Mouse (Mus musculus) lung, postnatal 10 days (tissue): ENCODE data around the gene Anapc16.
A peak's percentile ranks its signal among the peaks of the same experiment; 100 is the strongest.
"Not testable (repeated sequence)": the region's sequence is repeated elsewhere in the genome, so short reads cannot be mapped to it uniquely, and the experiment has no call there.

ENCODE experiments used
- DNase-seq: peaks from one replicate; pipeline ENCODE4 v3.0.0; 2021

Gene Anapc16

GRCm38 (mm10) chr10:60002673-60003212, at the start of gene Anapc16, which contains the start of gene Ascc1:
Gene Anapc16 (minus strand): TSS chr10:60003135.
Gene Ascc1 (plus strand): TSS chr10:60002805.
- DNase-seq: peak; percentile 98

- no peak for DNase-seq
Measured at GRCm38 (mm10) chr10:60050581-60050980, 47.6 kb upstream of the Anapc16 start.

GRCm38 (mm10) chr10:60046696-60047095, 43.8 kb upstream of the Anapc16 start:
- peak; percentile 39 for DNase-seq

GRCm38 (mm10) chr10:60042350-60042922, 39.5 kb upstream of the Anapc16 start:
- DNase-seq: no peak

- DNase-seq: no peak
Measured at GRCm38 (mm10) chr10:60035744-60036143, 32.8 kb upstream of the Anapc16 start.

- DNase-seq: no peak
Measured at GRCm38 (mm10) chr10:60034621-60035020, 31.7 kb upstream of the Anapc16 start.

GRCm38 (mm10) chr10:60033064-60033463, 30.1 kb upstream of the Anapc16 start:
- no peak for DNase-seq

GRCm38 (mm10) chr10:60032622-60033021, 29.7 kb upstream of the Anapc16 start:
- no peak for DNase-seq

GRCm38 (mm10) chr10:60031985-60032384, 29.1 kb upstream of the Anapc16 start:
- DNase-seq: no peak

- no peak for DNase-seq
Measured at GRCm38 (mm10) chr10:60031562-60031961, 28.6 kb upstream of the Anapc16 start.

- no peak for DNase-seq
Measured at GRCm38 (mm10) chr10:60029387-60029786, 26.5 kb upstream of the Anapc16 start.

- no peak for DNase-seq
Measured at GRCm38 (mm10) chr10:60028979-60029378, 26.0 kb upstream of the Anapc16 start.

- DNase-seq: no peak
Measured at GRCm38 (mm10) chr10:60028181-60028580, 25.2 kb upstream of the Anapc16 start.

GRCm38 (mm10) chr10:60027619-60028084, 24.7 kb upstream of the Anapc16 start:
- no peak for DNase-seq

GRCm38 (mm10) chr10:60026759-60027395, 23.9 kb upstream of the Anapc16 start:
- DNase-seq: no peak

GRCm38 (mm10) chr10:60023751-60024150, 20.8 kb upstream of the Anapc16 start:
- no peak for DNase-seq

GRCm38 (mm10) chr10:60019299-60019698, 16.4 kb upstream of the Anapc16 start:
- no peak for DNase-seq

- DNase-seq: no peak
Measured at GRCm38 (mm10) chr10:60016223-60016622, 13.3 kb upstream of the Anapc16 start.

GRCm38 (mm10) chr10:60009115-60009514, 6.2 kb upstream of the Anapc16 start:
- DNase-seq: no peak

- DNase-seq: peak; percentile 52
Measured at GRCm38 (mm10) chr10:60005264-60005663, 2.3 kb upstream of the Anapc16 start.

GRCm38 (mm10) chr10:60003847-60004246, 912 bp upstream of the Anapc16 start:
- no peak for DNase-seq

GRCm38 (mm10) chr10:60003213-60003752, 348 bp upstream of the Anapc16 start:
- no peak for DNase-seq

GRCm38 (mm10) chr10:60002203-60002602, 732 bp downstream of the Anapc16 start:
- no peak for DNase-seq

GRCm38 (mm10) chr10:60001663-60002062, 1.3 kb downstream of the Anapc16 start:
- not testable (repeated sequence) for DNase-seq
